Mouse (Mus musculus) left cerebral cortex, postnatal 10 days (tissue): ENCODE results near the gene Alg12. TPM values are rescaled to one million over a fixed set of nuclear protein-coding genes. Genes with fewer than 3 reads are reported as not detected.
"Not testable (repeated sequence)": the region's sequence is repeated elsewhere in the genome, so short reads cannot be mapped to it uniquely, and the experiment has no call there.

ENCODE experiments used
- DNase-seq, 2 experiments: peaks; one replicate each; pipeline ENCODE4 v3.0.0; 2021 to 2022; ENCODE audit warnings: low spot score in 2 of 2, mixed read lengths in 1 of 2; ENCODE audit errors: extremely low spot score in 1 of 2
- intact Hi-C: fragments of 180-260 bp; cut with DNase I; formaldehyde crosslinking; loops from one replicate; pipeline ENCODE4 v1.15.1; 2025
- total RNA-seq, 2 experiments: library from RNA; stranded (reverse); gene quantifications; 2 replicates each; pipeline ENCODE4 v1.2.3; 2021

The Alg12 gene
- total RNA-seq, 2 experiments from 2014 or later, result 8.8 to 10.4 TPM

- intact Hi-C loops, result no loop called here
- DNase-seq, result no peak
Measured at GRCm38 (mm10) chr15:88813262-88813661, 5.9 kb downstream of the Alg12 start.

DNA sequence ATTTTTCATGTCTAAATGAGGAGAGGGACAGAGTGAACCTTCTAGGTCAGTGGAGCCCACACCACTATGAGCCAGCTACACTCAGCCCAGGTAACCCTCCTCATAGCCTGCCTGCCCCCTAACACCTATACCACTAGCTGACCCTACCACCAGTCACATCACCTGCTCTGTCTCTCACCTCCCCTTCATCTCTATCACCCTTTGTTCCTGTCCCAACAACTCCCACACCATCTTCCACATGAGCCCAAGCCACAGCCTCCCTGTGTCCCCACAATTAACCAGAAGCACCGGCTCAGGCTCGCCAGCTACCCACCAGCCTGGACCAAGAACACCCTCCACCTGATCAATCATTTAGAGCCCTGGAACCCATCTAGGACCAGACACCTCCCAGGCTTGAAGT is 8.7 kb downstream of the Alg12 start:
- intact Hi-C loops, result no loop called here
- DNase-seq, result no peak

GRCm38 (mm10) chr15:88808121-88808520 is 11.0 kb downstream of the Alg12 start:
- intact Hi-C loops, result no loop called here
- DNase-seq, result no peak

GRCm38 (mm10) chr15:88802348-88802747 is 16.8 kb downstream of the Alg12 start:
- intact Hi-C loops, result no loop called here
- no peak for DNase-seq

- intact Hi-C loops, result no loop called here
Measured at GRCm38 (mm10) chr15:88801903-88802302, 17.2 kb downstream of the Alg12 start.

DNA sequence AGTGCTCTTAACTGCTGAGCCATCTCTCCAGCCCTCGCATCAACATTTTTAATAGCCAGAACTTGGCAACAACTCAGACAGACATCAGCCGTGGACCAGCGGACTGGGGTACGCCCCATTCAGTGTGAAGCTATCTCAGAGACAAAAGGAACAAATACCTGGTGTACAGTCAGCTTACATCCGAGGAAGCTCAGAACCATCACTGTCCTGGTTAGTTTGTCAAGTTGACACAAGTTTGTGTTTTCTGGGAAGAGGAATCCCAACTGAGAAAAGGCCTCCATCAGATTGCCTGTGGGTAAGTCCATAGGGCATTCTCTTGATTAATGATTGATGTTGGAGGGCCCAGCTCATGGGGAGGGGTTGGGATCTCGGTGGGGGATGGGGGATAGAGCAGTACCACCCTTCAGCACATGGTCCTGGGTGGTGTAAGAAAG is 18.2 kb downstream of the Alg12 start:
- no peak for DNase-seq
- intact Hi-C loops, result no loop called here

More at GRCm38 (mm10) chr15:88801903-88802302, 17.2 kb downstream of the Alg12 start:
- DNase-seq, result no peak

DNA sequence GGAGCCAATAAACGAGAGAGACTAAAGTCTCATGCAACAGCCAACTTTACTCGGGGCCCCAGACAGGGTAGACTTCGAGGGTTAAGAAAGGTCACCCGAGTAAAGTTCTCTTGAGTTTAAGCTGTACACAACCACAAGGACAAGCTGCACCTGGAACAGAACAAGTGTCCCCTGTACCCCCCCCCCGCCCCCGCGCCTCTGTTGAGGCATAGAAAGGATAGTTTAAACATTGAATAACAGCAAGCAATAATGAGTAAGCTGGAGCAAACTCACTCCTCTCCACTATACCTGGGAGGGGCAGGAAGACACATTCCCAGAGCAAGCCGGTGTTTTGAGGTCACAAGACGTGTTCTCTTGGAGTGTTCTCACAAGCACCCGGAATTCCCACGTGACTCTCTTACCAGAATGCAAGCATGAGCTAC is 19.2 kb downstream of the Alg12 start:
- DNase-seq, result no peak

DNA sequence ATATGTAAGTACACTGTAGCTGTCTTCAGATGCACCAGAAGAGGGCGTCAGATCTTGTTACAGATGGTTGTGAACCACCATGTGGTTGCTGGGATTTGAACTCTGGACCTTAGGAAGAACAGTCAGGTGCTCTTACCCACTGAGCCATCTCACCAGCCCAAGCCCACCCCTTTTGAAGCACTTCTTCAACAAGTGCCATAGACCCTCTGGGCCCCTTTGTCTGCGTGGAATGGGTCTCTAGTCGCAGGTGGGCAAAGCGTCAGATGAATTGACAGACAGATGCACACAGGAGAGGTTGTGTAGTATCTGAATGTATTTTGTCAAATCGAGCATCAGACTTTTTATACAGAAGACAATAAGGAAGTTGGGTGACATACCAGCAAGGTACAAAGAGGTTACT is 24.4 kb downstream of the Alg12 start:
- intact Hi-C loops, result not testable (repeated sequence)

More for the DNA sequence above, 19.2 kb downstream of the Alg12 start:
- intact Hi-C loops, result no loop called here

DNA sequence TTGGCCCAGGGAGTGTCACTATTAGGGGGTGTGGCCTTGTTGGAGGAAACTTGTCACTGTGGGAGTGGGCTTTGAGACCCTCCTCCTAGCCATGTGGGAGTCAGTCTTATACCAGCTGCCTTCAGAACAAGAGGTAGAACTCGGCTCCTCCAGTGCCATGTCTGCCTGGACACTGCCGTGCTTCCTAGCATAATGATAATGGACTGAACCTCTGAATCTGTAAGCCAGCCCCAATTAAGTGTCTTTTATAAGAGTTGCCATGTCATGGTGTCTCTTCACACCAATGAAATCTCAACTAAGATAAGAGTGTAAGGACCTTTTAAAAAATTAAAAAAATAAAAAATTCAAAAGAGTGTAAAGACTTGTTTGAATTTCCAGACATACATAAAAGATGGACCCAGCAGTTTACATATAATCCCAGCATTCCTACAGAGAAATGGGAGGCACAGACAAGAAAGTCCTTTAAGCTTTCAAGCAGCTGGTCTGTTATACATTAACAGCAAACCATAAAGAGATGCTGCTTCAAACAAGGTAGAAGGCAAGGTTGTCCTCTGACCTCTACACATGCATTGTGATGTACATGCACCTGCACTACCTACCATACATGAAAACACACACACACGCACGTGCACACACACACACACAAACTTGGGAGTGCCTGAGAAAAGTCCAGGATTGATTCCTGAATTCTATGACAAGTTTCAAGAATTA is 26.8 kb downstream of the Alg12 start:
- DNase-seq, result no peak
- intact Hi-C loops, result no loop called here

More for the DNA sequence above, 24.4 kb downstream of the Alg12 start:
- not testable (repeated sequence) for DNase-seq

DNA sequence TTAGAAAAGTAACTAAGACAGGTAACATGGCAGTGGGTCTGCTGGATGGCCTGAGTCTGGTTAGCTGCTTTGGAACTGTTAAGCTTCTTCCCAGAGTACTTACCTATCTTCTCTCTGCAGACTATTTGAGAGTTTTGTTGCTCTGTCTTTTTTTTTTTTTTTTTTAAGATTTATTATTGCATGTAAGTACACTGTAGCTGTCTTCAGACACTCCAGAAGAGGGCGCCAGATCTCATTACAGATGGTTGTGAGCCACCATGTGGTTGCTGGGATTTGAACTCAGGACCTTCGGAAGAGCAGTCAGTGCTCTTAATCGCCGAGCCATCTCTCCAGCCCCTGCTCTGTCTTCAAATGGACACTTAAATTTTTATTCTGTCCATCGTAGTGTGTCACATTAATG is 44.5 kb downstream of the Alg12 start:
- intact Hi-C loops, DNase-seq: not testable (repeated sequence)

GRCm38 (mm10) chr15:88768537-88768936 is 50.6 kb downstream of the Alg12 start:
- intact Hi-C loops, result no loop called here
- no peak for DNase-seq

GRCm38 (mm10) chr15:88766139-88766538 is 53.0 kb downstream of the Alg12 start:
- DNase-seq, intact Hi-C loops: not testable (repeated sequence)

DNA sequence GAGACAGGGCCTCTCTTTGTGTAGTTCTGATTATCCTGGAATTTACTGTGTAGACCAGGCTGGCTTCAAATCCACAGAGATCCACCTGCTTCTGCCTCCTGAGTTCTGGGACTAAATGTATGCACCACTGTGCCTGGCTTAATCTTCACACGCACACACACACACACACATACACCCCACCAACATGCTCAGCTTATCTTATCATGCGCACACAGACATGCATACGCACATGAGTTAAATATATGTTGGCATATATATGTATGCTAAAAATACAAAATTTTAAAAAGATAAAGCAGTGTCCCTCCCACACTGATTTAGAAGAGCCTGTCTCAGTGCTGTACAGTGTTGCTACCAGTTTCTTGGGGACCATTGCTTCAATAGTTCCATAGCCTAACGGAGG is 57.6 kb downstream of the Alg12 start:
- intact Hi-C loops, result no loop called here
- DNase-seq, result no peak

DNA sequence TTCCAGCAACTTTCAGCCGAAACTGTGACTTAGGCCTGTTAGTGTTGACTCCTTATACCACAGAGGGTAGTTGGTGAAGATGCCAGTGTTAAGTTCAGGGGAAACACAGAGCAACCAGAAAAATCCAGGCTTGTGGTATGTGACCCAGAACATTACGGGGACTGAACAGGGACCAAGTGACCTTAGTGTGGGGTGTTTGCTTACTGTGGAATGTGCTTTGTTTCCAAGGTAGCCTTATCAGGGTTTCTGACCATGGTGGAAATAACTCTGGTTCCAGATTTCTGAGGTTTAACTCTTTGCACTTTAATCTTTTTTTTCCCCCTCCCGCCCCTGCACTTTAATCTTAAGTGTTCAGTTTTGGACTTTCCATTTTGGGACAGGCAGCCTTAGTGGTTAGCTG is 61.1 kb downstream of the Alg12 start:
- intact Hi-C loops, result no loop called here
- DNase-seq, result no peak

DNA sequence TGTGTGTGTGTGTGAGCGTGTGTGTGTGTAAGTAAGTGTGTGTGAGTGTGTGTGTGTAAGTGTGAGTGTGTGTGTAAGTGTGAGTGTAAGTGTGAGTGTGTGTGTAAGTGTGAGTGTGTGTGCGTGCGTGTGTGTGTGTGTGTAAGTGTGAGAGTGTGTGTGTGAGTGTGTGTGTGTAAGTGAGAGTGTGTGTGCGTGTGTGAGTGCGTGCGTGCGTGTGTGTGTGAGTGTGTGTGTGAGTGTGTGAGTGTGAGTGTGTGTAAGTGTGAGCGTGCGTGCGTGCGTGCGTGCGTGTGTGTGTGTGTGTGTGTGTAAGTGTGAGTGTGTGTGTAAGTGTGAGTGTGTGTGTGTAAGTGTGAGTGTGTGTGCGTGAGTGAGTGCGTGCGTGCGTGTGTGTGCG is 63.4 kb downstream of the Alg12 start:
- intact Hi-C loops, result no loop called here

More for the DNA sequence above, 63.4 kb downstream of the Alg12 start:
- DNase-seq, result no peak

Other genes starting within 250 kb of the Alg12 start
- gene Zdhhc25, start 219.0 kb downstream of the Alg12 start, total RNA-seq, result not detected
- 10 to 100 TPM; 47.7 to 48.7 TPM for gene Brd1, start 85.1 kb downstream of the Alg12 start, total RNA-seq
- gene Zbed4, start 67.7 kb downstream of the Alg12 start, total RNA-seq, result 10 to 100 TPM; 14.0 to 15.6 TPM
- 10 to 100 TPM; 14.2 to 18.8 TPM for gene Creld2, start 328 bp upstream of the Alg12 start, total RNA-seq
- gene Pim3, start 42.9 kb upstream of the Alg12 start, total RNA-seq, result 10 to 100 TPM; 40.6 to 44.0 TPM
- gene Ttll8, start 135.1 kb upstream of the Alg12 start, total RNA-seq, result 1 to 10 TPM; 1.3 to 1.7 TPM
- 10 to 100 TPM; 89.8 to 93.9 TPM for gene Mlc1, start 159.7 kb upstream of the Alg12 start, total RNA-seq
- under 1 TPM in 1 of 2 experiments, not detected in 1; 0.85 TPM for gene Mov10l1, start 163.6 kb upstream of the Alg12 start, total RNA-seq
- gene Panx2, start 240.4 kb upstream of the Alg12 start, total RNA-seq, result 100 to 1,000 TPM; 106 to 111 TPM